Mouse (Mus musculus): ENCODE measurements at regions not wholly inside any gene's neighbourhood (a gene's known extent, or its start where the extent isn't known, plus 50 kb on each side); places are given as distances from the start of the nearest gene placed in this dataset.

GRCm38 (mm10) chr13:97841503-97841902 lies 81.1 kb upstream of the Gm10260 start:
- TF ChIP-seq GATA1 (IDR thresholded peaks at IDR 0.05; ENCODE audit: borderline replicate concordance, low read length) (no peak), FLI1 (IDR thresholded peaks at IDR 0.05; ENCODE audit: low read length) (no peak)
